8 mouse cellular contexts compared by ENCODE assay signal in genomic region chr2:25621229-25622200, GRCm38 (mm10). TPM values are rescaled to one million over a fixed set of nuclear protein-coding genes. Genes with fewer than 3 reads are reported as not detected.
A peak's percentile ranks its signal among the peaks of the same experiment; 100 is the strongest.
DNase-seq lines count a peak whose midpoint lies in the region; ATAC-seq and TF ChIP-seq lines count a peak whose summit lies in the region.

Tmem141 (minus strand) TSS chr2:25622005.

- no peak for TF ChIP-seq CTCF in Patski (IDR thresholded peaks at IDR 0.05)

- CTCF ChIA-PET in Patski (lab: Charles Lee), result interaction anchor here (2.1 kb wide), 1 partner anchor 9 kb away, joined by 4 read pairs; no protein-coding TSS in a partner anchor

- H3K4me3 ChIP-seq in hindbrain, embryonic 14.5 days (replicated peaks; ENCODE audit: low read length), result peak within 1 kb of the TSS; percentile 42

- H3K9me3 ChIP-seq in hindbrain, embryonic 14.5 days (ENCODE audit: control insufficient read depth, low read length), result no peaks in the 10 kb centered on the region

- peak within 1 kb of the TSS; percentile 69 for H3K9ac ChIP-seq in hindbrain, embryonic 14.5 days

- peaks cover 10% of the 10 kb centered on the region for H3K27me3 ChIP-seq in Patski
- peaks cover 18% of the 10 kb centered on the region for H3K27me3 ChIP-seq in hindbrain, embryonic 14.5 days (ENCODE audit: control insufficient read depth, insufficient read depth, low read length)

- in situ Hi-C loops in Patski (cut with MboI; ENCODE audit: low pct_unique_long_range_greater_than_20kb), result no loop called here

- H3K4me1 ChIP-seq in hindbrain, embryonic 14.5 days (replicated peaks; ENCODE audit: control insufficient read depth, insufficient read depth, low read length), result peaks cover 7% of the 10 kb centered on the region; the same call in 1 of the 2 replicates

- H3K36me3 ChIP-seq in hindbrain, embryonic 14.5 days (replicated peaks; ENCODE audit: control insufficient read depth, insufficient read depth), result no peaks in the 10 kb centered on the region

- no peak for DNase-seq in Patski (ENCODE audit: low read depth, low spot score)
- DNase-seq in cerebellum, postnatal 25 days, result peak; percentile 94 to 98
- DNase-seq in frontal cortex, postnatal 25 days (ENCODE audit: low spot score in 2 of 2), result peak; percentile 67 to 74
- DNase-seq in hindbrain, embryonic 14.5 days (ENCODE audit: low spot score), result peak; percentile 76
- peak; percentile 73 for DNase-seq in left cerebral cortex, adult 11 months (ENCODE audit: low spot score)
- peak; percentile 92 to 94 for DNase-seq in lung, postnatal 4 days
- DNase-seq in retina, postnatal 7 days (ENCODE audit: low read depth, low spot score), result peak; percentile 73
- DNase-seq in urinary bladder, adult 2 months (ENCODE audit: low spot score), result peak; percentile 63

- peak; percentile 67 for ATAC-seq in Patski
- ATAC-seq in hindbrain, embryonic 14.5 days (ENCODE audit: low FRiP score), result peak; percentile 95

- H3K27ac ChIP-seq in hindbrain, embryonic 14.5 days, result peak within 1 kb of the TSS; percentile 46; the same call in 1 of the 2 replicates

- peak within 1 kb of the TSS; percentile 62 for H3K4me2 ChIP-seq in hindbrain, embryonic 14.5 days (replicated peaks)

- POLR2A ChIA-PET in Patski (lab: Charles Lee), result interaction anchor here (1.2 kb wide), 1 partner anchor 12 kb away, joined by 4 read pairs; no protein-coding TSS in a partner anchor

- WGBS in hindbrain, embryonic 14.5 days, result 7% methylated on average over 34 of the region's 34 CpGs

RNA-seq across cellular contexts. Expression of gene Tmem141, which starts in this region (rescaled TPM):
- 17.5 TPM for polyA plus RNA-seq in Patski (2021)
- polyA plus RNA-seq in hindbrain, embryonic 14.5 days (2014; fragmentation: Nextera tagmentation; extraction: Ambion mirVana), result 52.5 and 53.5 TPM in 2 replicates
- 55.4 and 59.7 TPM in 2 replicates for polyA plus RNA-seq in urinary bladder, adult 2 months (2012; rRNA removed)
